Mouse (Mus musculus) telencephalon, adult 2 months (tissue): ENCODE data around the gene Cfl2.
A peak's percentile ranks its signal among the peaks of the same experiment; 100 is the strongest.
"Not testable (repeated sequence)": the region's sequence is repeated elsewhere in the genome, so short reads cannot be mapped to it uniquely, and the experiment has no call there.

ENCODE experiments used
- DNase-seq: peaks from one replicate; pipeline ENCODE4 v3.0.0-alpha.2; 2011; ENCODE audit warnings: low read depth, low spot score

Cfl2 gene

DNA sequence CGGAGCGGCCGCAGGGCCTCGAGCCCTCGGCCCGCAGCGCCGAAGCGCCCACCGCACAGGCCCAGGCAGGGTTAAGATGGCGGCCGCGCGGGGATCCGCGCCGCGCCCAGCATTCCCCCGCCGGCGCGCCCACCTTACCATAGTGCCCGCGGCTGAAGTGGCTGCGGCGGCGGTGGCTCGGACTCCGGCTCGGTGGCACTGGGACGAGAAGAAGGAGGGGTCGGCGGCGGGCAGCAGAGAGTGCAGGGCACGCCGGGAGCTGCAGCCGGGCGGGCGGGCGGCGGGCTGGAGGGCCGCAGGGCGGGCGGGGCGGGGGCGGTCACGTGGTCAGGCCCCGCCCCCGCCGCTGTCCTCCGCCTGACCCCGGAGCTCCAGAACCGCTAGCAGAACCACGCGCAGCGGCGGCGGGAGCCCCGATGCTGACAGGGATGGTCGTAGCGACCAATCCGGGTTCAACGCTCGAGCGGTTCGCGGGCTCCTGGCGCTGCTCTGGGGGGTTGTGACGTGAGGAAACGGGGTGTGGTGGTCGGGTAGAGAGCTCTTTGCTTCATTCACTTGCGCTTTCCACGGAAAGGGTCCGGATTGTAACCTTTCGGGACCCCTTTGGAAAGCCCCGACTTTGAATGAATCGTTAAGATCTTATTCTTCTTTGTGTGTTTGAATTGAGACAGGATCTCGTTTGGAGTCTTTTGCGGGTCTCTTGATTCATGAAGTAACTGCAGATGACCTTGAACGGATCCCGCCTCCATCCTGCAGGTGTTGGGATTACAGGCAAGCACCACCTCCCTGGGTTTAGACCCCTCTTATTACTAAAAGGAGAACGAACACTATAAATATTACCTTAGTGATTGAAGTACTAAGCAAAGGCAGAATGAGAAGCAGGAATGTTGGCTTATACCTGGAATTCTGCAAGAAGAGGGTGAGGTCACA is at the start of gene Cfl2:
TSS of gene Cfl2 (minus strand) at position 272 of the 930 bp plus-strand sequence.
- peak; percentile 46 for DNase-seq

DNA sequence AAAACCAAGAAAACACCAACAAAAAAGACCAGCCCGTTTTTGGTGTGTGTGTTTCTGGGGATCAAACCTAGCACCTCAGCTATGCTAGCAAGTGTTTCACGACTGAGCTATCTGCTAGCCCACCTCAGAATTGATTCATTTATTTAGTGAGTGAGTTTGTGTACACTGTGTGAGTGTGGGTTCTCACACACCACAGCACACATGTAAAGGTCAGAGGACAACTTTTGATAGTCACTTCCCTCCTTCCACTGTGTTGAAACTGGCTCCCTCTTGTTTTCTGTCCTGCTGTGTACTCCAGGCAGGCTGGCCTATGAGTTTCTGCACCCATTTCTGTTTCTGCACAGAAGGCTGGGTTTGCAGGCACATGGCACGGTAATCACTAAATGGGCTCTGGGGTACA is 47.7 kb upstream of the Cfl2 start:
- DNase-seq, result no peak

DNA sequence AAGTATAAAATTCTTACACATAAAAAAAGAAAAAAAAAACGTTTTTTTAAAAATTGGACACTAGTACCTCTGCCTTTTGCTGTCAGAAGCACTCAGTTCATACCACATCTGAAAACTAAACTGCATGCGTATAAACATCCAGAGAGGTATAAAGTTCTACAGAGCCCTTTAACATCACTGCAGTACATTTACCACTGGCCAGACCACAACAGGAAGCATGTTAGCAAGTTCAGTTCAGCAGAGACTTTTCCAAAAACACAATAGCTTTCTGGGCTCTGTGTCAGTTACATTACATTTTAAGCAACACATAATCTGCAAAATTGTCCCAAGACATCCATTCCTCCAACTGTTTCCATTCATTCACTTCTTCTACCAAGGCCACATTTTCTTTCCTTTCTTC is 29.9 kb upstream of the Cfl2 start:
- not testable (repeated sequence) for DNase-seq

DNA sequence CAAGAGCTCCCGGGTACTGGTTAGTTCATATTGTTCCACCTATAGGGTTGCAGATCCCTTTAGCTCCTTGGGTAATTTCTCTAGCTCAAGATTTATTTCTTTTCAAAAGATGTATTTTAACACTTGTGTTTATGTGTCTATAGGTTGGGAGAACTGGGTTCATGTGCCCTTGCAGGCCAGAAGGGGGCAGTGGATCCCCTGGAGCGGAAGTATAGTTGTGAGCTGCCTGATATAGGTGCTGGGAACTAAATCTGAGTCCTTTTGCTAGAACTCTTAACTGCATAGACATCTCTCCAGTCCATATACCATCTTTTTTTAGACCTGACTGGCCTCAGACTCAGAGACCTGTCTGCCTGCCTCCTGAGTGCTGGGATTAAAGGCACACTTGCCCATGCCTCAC is 27.7 kb upstream of the Cfl2 start:
- no peak for DNase-seq

DNA sequence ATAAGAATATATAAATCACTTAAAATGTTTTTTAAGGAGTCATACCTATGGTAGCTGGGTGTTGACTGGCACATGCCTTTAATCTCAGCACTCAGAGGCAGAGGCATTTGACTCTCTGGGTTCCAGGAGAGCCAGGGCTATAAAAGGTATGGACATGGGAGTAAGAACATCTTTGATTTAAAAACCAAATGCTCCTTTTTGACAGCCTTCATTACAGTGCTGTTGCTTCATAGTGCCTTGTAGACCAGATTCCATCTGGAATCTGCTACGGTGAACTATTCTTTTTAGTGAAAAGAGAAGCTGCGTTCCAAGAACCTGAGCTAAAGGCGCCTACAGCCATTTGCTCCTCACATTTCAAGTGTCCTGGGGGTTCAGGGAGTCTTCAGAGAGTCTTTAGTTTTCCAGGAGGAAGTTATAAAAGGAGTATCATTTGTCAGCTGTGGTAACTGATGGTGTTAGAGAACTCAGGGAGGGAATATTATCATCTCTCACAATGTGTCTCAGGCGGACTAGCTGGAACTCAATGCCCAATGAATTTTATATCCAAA is 25.0 kb upstream of the Cfl2 start:
- no peak for DNase-seq

DNA sequence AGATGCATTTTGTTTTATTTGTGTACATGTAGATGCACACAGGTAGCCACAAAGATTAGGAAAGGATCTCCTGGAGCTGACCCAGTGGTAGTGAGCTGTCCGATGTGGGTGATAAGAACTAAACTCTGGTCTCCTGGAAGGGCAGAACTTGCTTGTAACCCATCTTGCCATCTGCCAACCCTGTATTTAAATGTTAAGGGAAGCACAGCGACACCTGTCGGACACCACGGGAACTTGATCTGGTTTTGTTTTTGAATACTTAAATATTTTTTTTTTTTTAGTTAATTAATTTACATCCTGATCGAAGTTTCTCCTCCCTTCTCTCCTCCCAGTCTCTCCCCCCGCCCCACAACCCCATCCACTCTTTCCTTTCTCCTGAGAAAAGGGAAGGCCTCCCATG is 17.0 kb upstream of the Cfl2 start:
- DNase-seq, result peak; percentile 40

DNA sequence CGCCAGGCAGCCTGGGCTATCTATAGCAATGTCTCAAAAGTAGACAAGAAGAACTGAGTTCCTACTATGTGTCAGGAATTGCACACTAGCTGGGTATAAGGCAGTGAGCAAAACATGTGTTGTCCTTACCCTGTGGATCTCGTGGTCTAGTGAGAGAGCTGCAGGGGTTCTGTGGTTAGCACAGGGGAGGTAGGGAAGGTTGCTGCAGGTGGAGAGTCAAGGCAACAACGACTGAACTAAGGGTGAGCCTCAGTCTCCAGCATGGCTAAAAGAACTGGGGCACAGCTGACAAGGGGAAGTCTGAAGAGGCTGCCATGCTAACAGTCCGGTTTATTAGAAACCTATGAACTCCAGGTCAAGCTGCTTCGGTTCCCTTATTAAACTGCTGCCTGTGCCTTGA is 16.5 kb upstream of the Cfl2 start:
- no peak for DNase-seq

DNA sequence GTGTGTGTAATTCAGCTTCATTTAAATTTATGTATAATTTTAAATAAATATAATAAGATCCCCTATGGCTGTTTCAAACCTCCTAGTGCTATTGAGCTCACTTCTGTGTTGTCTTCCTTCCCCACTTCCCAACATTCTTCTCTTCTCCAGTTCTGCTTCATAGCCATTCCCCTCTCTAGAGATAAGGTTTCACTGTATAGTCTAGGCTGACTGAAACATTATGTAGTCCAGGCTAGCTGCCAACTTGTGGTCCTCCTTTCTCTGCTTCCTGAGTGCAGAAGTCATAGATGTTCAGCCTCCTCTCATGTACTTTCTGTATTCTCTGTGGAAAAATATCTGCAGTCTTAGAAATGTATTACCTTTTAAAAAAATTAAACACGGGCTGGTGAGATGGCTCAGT is 15.2 kb upstream of the Cfl2 start:
- no peak for DNase-seq

DNA sequence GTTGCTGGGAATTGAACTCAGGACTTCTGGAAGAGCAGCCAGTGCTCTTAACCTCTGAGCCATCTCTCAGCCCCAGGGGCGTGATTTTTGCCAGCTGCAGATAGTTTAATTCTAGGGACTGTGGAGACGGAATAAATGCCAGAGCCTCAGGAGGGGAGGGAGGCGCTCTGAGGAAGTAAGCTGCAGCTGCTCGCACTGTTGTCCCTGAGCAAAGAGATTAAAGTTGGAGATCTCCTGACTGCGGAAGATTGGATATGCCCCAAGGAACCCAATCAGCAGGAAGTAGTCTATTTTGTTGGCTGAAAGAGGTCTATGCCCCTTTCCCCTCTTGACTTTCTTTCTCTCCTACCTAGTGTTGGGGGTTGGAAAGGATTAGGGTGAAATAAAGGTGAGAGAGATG is 14.2 kb upstream of the Cfl2 start:
- DNase-seq, result no peak

DNA sequence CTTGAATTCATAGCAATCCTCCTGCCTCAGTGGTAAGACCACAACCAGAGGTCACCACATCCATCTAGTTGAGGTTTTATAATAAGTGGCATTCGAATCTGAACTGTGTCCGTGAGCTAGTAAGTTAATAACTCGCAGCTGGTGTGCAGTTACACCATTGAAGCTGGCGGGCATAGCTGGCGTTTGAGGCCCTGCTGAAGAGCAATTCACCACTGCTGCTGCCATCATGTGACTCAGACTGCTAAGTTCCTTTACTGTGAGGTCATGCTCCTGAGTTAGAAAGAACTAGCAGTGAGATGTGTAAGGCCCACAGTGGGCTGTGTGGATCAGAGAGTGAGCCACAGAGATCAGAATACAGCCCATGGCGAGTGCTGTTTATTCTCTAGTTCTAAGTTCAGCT is 12.0 kb upstream of the Cfl2 start:
- DNase-seq, result no peak

DNA sequence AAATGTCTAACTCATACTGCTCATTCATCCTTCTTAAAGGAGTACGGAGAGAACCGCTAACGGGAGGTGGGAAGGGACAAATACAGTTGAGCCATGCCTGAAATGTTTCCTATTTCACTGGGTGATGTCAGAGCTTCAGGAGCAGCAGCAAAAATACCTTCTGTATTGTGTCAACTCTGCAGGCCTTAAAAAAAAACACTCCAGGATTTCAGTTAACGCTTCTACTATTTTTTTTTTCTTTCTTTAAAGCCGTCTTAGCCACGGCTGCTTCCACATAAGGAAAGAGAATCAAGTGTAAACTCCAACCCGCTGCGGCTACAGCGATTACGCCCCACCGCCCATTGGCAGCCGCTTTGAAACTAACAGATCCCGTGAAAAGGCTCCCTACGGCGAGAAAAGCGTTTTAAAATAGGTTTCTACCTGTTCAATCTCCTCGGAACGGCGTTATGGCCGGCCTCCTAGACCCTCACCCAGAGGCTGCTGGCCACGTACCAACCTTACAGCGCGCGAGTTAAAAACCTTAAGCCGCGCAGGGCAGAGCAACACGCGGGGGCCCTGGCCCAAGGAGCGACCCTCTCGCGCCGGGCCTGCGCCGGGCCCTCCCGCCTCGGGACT is 579 bp downstream of the Cfl2 start:
- DNase-seq, result peak; percentile 58

DNA sequence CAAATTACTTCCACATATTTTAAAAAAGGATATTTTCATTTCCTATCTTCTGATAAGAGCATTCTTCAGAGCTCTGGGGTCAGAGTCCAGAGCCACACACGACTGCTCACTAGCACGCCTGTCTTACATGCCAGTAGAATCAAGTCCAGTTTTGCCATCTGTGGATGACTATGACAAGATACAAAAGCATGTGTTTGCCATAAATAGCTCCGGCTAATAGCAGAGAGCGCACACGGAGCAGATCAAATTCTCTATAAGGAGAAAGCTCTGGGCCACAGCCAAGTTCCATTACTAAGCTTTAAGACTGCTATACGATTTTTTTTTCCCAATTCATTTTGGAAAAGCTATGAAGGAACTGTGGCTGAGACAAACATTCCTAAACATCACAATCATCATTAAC is 3.1 kb downstream of the Cfl2 start:
- DNase-seq, result no peak

DNA sequence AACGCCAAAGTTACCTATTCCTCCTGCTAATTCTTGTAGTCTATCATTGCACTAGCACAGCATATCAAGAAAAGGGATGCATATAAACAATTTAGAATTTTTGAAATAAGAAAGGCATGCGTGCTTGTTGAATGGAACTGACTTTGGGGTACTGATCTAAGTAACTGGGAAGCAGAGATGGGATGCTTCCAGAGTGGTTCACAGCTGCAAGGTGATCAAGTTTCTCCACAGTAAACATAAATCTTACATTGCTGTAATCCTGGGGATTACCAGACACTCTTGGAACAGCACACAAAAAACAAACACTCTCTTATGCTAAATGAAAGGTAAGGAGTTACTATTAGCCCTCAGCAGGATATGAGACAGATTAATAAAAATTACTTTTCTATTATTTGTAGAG is 12.1 kb downstream of the Cfl2 start:
- DNase-seq, result no peak

DNA sequence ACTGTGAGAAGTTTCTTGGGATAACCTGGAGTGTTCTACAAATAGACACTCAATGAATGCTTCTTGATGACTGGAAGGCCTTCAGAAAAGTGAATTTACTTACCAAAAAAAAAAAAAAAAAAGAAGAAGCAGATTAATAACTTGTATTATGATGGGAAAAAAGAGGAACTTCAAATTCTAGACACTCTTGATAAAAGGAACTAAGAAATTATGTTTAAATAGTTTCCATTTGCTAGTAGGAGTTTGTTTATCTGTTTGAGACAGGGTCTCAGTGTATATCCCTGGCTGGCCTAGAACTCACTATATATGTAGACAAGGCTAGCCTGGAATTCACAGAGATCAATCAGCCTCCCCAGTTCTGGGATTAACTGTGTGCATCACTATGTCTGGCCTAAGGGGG is 18.3 kb downstream of the Cfl2 start:
- no peak for DNase-seq

DNA sequence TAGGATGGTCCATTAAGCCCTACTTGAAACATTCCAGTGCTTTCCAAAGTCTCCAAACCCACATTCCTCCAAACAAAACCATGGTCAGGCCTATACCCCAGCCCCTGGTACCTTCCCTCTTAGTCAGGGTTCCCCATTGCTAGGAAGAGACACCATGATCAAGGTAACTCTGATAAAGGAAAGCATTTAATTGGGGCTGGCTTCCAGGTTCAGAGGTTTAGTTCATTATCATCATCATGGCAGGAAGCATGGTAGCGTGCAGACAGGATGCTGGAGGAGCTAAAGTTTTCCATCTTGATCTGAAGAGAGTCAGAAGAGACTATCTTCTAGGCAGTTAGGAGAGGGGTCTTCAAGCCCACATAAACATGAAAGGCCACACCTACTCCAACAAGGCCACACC is 21.1 kb downstream of the Cfl2 start:
- no peak for DNase-seq

DNA sequence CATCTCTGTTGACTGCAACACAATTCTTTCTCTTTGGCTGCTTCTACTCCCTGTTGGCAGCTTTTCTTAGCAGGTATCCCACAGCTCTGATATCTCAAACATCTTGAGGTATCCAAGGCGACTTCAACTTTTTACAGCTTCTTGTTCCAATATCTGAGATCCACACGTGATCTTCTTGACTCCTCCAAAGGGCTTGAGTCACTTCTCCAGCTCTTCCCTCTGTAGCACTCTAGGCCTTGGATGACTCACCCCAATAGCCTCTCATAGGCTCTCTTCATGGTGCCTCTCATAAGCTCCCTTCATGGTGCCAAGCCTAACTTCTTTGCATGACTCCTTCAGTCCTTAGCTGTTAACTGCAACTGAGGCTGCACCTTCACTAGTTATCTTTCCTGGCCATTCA is 22.9 kb downstream of the Cfl2 start:
- no peak for DNase-seq

DNA sequence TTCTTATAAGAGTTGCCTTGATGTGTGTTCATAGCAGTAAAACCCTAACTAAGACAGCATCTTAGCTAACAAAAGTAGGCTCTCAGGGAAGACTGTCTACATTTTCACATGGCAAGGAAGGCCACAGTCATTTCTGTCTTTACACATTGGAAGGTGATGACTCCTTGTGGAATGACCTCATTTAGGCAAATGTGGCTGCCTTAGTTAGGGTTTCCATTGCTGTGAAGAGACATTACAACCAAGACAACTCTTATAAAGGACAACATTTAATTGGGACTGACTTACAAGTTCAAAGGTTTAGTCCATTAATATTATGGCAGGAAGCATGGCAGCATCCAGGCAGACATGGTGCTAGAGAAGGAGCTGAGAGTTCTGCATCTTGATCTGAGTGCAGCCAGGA is 23.7 kb downstream of the Cfl2 start:
- DNase-seq, result no peak

DNA sequence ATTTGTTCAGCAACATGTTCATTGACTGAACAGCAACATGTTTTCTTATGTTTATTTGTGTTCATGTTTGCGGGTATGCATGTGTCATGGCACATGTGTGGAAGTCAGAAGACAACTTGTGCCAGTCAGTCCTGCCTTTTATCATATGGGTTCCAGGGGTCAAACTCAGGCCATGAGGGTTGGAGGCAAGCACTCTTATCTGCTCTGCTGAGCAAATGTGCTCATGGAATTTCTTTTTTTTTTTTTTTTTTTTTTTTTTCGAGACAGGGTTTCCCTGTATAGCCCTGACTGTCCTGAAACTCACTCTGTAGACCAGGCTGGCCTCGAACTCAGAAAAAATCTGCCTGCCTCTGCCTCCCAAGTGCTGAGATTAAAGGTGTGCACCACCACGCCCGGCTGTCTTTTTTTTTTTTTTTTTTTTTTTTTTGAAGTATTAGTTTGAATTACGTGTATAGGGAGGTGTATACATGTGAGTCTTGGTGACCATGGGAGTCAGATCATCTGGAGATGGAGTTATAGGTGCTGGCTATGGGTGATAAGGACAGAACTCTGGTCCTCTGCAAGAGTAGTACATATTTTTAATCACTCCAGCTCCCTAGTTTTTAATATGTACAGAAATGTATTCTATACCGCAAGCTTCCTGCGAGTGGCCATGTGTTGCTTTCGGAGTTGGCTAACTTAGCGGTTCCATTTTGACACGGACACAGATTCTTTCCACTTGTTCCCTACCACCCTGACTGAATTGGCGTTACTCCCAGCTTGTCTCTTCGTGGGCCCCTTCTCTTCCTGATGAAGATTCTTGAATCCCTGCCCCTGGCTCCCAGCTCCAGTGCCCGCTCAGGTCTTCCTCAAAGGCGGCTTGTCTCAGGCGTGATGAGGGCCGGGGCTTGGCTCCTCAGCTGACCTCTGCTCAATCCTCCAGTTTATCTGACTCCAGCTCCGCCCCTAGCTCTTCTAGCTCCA is 26.8 kb downstream of the Cfl2 start:
- no peak for DNase-seq

DNA sequence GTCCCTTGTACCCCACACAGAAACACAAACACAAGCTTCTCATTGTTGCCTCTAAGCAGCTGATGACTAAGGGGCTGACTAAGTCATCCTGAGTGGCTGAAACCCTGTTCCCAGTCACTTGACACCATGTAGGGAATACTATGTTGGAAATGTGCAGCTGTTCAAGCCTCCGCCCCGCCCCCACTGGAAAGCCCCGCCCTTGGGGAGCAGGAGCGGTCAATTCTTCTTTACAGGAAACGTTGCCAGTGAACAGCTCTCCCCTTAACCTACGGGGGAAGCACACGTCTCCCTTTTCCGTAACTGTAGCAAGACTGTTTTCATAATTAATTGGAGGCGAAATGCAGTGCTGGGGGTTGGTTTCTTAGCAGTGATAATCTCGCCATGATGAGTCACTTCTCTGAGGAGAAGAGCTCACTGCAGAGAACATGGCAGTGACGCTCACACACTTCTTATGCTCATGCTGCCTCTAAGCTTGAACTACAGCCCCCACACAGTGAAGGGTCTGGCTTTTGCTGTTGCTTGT is 27.7 kb downstream of the Cfl2 start:
- peak; percentile 79 for DNase-seq

DNA sequence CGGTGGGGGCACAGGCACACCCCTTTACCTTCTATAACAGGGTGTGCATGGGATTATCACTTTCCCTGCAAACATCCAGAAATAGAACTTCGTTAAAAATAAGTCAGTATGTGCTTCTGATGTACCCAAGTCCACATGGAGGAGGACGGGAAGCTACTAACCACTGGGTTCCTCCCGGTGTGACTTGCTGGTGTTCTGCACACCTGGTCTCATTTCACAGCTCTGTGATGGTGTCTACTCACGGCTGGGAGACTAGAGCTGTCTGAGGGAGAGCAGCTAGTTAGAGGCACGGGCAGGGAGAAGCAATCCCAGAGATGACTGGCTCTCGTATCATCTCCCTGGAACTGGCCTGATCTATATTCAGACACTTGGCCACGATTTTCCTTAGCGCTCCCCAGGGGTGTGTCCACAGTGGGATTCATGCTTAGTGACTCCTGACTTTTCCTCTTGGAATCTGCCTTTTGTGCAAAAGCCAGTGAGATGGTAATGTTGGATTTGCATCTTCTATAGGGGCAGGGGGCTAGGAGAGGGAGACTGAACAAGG is 28.7 kb downstream of the Cfl2 start:
- no peak for DNase-seq

DNA sequence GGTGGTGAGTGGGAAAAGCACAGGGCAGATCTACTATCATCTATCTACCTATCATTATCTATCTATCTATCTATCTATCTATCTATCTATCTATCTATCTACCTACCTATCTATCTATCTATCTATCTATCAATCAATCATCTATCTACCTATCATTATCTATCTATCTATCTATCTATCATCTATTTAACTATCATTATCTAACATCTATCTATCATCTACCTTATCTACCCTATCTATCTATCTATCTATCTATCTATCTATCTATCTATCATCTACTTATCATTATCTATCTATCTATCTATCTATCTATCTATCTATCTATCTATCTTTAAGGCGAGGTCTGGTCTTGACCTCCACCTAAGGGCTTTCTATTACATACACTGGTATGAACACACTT is 30.8 kb downstream of the Cfl2 start:
- not testable (repeated sequence) for DNase-seq
